Mouse (Mus musculus) limb, embryonic 13.5 days (tissue): Measurements from ENCODE around the gene Polg. TPM values are rescaled to one million over a fixed set of nuclear protein-coding genes. Genes with fewer than 3 reads are reported as not detected.
A peak's percentile ranks its signal among the peaks of the same experiment; 100 is the strongest.

Source experiments
- microRNA-seq: library from miRNA; unstranded; fragments of <30 nt; microRNA quantifications from one replicate; pipeline ENCODE4, GENCODE M21; 2016
- polyA plus RNA-seq: library from polyadenylated mRNA; unstranded; fragments of >200 nt; fragmentation: Nextera tagmentation; extraction: Ambion mirVana; gene quantifications from 2 replicates; pipeline ENCODE4 v1.2.1, GENCODE M21; 2015

Gene Polg
- polyA plus RNA-seq, 1 experiment from 2014 or later = 35.3 TPM

Small RNA genes lying within 50 kb of the gene (microRNA-seq; reads per million reads assigned to microRNA genes)
- 3.5 reads per million, percentile 16 among the genes with 10 or more reads in this experiment for gene Mir9-3

Other genes with a start within 250 kb of the Polg start
- 9.0 and 10.7 TPM in 2 replicates for gene Abhd2, start 193.2 kb downstream of the Polg start, polyA plus RNA-seq
- gene Rlbp1, start 79.3 kb downstream of the Polg start, polyA plus RNA-seq = 1.5 and 2.1 TPM in 2 replicates
- gene Fanci, start 74.4 kb downstream of the Polg start, polyA plus RNA-seq = 8.4 and 10.0 TPM in 2 replicates
- gene Rhcg, start 151.3 kb upstream of the Polg start, polyA plus RNA-seq = not detected in 2 replicates
- 9.1 and 9.7 TPM in 2 replicates for gene Ticrr, start 193.8 kb upstream of the Polg start, polyA plus RNA-seq
- 6.5 and 6.9 TPM in 2 replicates for gene Kif7, start 249.4 kb upstream of the Polg start, polyA plus RNA-seq